Mouse (Mus musculus) ES-Bruce4 (cell line): Measurements from ENCODE around the gene Nup210l.

Experiments used
- CTCF ChIP-seq: IDR thresholded peaks from one replicate; pipeline ENCODE4 v1.8.1; 2011; ENCODE audit warnings: low read depth, low read length
- EP300 ChIP-seq: IDR thresholded peaks from 2 replicates; pipeline ENCODE4 v1.6.1; 2011; ENCODE audit warnings: low read depth, low read length; ENCODE audit not compliant: insufficient read depth

DNA sequence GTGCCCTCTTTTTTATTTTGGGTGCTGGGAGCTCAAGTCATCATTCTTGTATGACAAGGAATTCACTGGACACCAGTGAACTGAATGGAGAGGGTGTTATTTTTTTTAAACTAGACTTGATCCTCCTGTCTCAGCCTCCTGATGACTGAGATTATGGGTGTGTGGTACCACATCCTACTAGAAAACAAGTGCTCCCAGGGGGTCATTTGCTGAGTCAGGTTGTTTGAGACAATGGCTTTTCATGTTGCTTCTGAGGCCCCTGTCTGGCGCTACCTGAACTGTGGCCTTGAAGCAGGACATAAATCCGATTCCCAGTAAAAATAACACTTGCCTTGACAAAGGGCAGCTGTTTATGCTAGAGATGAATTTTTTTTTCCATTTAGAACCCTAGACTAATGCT, 756 bp upstream of the Nup210l start:
- TF ChIP-seq EP300 (no peak), CTCF (no peak)
